Mouse (Mus musculus): Measurements from ENCODE around the gene Klhl32. TPM values are rescaled to one million over a fixed set of nuclear protein-coding genes. Genes with fewer than 3 reads are reported as not detected.
"Not testable (repeated sequence)": the region's sequence is repeated elsewhere in the genome, so short reads cannot be mapped to it uniquely, and the experiment has no call there.

Klhl32 gene
- total and polyA plus RNA-seq, 2 experiments: 0.05 to 0.18 TPM

DNA sequence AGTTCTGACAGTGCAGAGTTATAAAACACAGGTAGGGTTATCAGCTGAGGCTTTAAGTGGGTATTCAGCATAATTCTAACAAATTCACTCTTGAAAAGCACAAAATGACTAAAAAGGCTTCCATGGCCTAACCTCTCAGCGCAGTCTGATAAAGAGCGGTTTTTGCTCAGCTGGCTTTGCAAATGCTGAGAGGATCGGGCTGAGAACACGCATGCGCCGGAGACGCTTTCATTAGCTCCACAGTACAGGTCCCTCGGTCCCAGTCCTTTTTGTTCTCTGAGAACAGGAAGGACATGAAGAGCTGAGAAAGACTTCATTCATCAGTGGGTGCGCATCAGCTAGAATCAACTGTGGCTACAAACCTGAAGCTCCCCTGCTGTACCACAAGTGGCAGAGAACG is 180.9 kb downstream of the Klhl32 start:
- Histone ChIP-seq H3K27me3 (ENCODE audit: control insufficient read depth, insufficient read depth, low read length) (no peaks in the 10 kb centered on the region), H3K36me3 (ENCODE audit: control insufficient read depth, insufficient read depth, low read length) (no peaks in the 10 kb centered on the region), H3K4me3 (ENCODE audit: insufficient read depth, low read depth, low read length) (no peak overlapping the region), H3K27ac (replicated peaks; ENCODE audit: insufficient read depth, low read depth, low read length) (no peak overlapping the region), H3K4me1 (ENCODE audit: control insufficient read depth, insufficient read depth, low read length) (no peaks in the 10 kb centered on the region), H3K9ac (ENCODE audit: low read depth, low read length) (no peak overlapping the region), H3K79me2 (ENCODE audit: control insufficient read depth, insufficient read depth, low read length) (no peaks in the 10 kb centered on the region)
- DNase-seq (ENCODE audit: extremely low read depth, low read depth, low spot score): no peak
- WGBS: 88% methylated on average over 10 of the region's 10 CpGs
- TF ChIP-seq POLR2A (IDR thresholded peaks at IDR 0.05; ENCODE audit: extremely low read depth, insufficient read depth, low read length): no peak
- no peak for TF ChIP-seq CTCF (IDR thresholded peaks at IDR 0.05; ENCODE audit: low read depth, low read length)

- H3K27ac ChIP-seq (replicated peaks; ENCODE audit: insufficient read depth, low read depth, low read length): no peak overlapping the region
- H3K36me3 ChIP-seq (ENCODE audit: control insufficient read depth, insufficient read depth, low read length): no peaks in the 10 kb centered on the region
- no peaks in the 10 kb centered on the region for H3K27me3 ChIP-seq (ENCODE audit: control insufficient read depth, insufficient read depth, low read length)
- no peaks in the 10 kb centered on the region for H3K79me2 ChIP-seq (ENCODE audit: control insufficient read depth, insufficient read depth, low read length)
- no peaks in the 10 kb centered on the region for H3K4me1 ChIP-seq (ENCODE audit: control insufficient read depth, insufficient read depth, low read length)
- no peak for DNase-seq (ENCODE audit: extremely low read depth, low read depth, low spot score)
- no peak overlapping the region for H3K9ac ChIP-seq (ENCODE audit: low read depth, low read length)
- H3K4me3 ChIP-seq (ENCODE audit: insufficient read depth, low read depth, low read length): no peak overlapping the region
- WGBS: 89% methylated on average over 6 of the region's 6 CpGs
- TF ChIP-seq POLR2A (IDR thresholded peaks at IDR 0.05; ENCODE audit: extremely low read depth, insufficient read depth, low read length): no peak
- TF ChIP-seq CTCF (IDR thresholded peaks at IDR 0.05; ENCODE audit: low read depth, low read length): no peak
Measured at GRCm38 (mm10) chr4:24659218-24659617, 191.7 kb downstream of the Klhl32 start.

- not testable (repeated sequence) for H3K9ac ChIP-seq (ENCODE audit: low read depth, low read length); H3K36me3 ChIP-seq (ENCODE audit: control insufficient read depth, insufficient read depth, low read length); H3K27me3 ChIP-seq (ENCODE audit: control insufficient read depth, insufficient read depth, low read length); H3K4me1 ChIP-seq (ENCODE audit: control insufficient read depth, insufficient read depth, low read length); DNase-seq (ENCODE audit: extremely low read depth, low read depth, low spot score); H3K27ac ChIP-seq (replicated peaks; ENCODE audit: insufficient read depth, low read depth, low read length); H3K79me2 ChIP-seq (ENCODE audit: control insufficient read depth, insufficient read depth, low read length); H3K4me3 ChIP-seq (ENCODE audit: insufficient read depth, low read depth, low read length)
- 92% methylated on average over 6 of the region's 8 CpGs for WGBS
Measured at GRCm38 (mm10) chr4:24644735-24645134, 206.2 kb downstream of the Klhl32 start.

DNA sequence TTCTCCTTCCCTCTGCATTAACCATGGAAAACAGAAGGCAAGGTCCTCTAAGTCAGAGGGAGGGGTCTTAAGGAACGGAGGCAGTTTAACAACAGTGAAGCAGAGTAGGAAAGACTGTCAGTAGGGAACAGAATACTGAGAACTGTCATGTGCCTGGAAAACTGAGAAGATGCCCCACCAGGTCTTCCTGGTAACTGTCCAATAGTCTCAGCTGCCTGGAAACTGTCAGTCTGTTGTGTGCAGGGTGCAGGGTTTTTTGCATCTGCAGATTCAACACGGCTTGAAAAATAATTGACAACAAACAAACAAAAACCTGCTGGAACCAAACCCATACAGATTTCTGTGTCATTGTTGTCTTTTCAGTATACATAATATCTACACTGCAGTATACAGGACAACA is 208.6 kb downstream of the Klhl32 start:
- 88% methylated on average over 2 of the region's 2 CpGs for WGBS
- Histone ChIP-seq H3K4me1 (ENCODE audit: control insufficient read depth, insufficient read depth, low read length) (no peaks in the 10 kb centered on the region), H3K79me2 (ENCODE audit: control insufficient read depth, insufficient read depth, low read length) (no peaks in the 10 kb centered on the region), H3K4me3 (ENCODE audit: insufficient read depth, low read depth, low read length) (no peak overlapping the region), H3K36me3 (ENCODE audit: control insufficient read depth, insufficient read depth, low read length) (no peaks in the 10 kb centered on the region), H3K27me3 (ENCODE audit: control insufficient read depth, insufficient read depth, low read length) (no peaks in the 10 kb centered on the region), H3K27ac (replicated peaks; ENCODE audit: insufficient read depth, low read depth, low read length) (no peak overlapping the region), H3K9ac (ENCODE audit: low read depth, low read length) (no peak overlapping the region)
- no peak for TF ChIP-seq POLR2A (IDR thresholded peaks at IDR 0.05; ENCODE audit: extremely low read depth, insufficient read depth, low read length)
- TF ChIP-seq CTCF (IDR thresholded peaks at IDR 0.05; ENCODE audit: low read depth, low read length): no peak
- no peak for DNase-seq (ENCODE audit: extremely low read depth, low read depth, low spot score)

DNA sequence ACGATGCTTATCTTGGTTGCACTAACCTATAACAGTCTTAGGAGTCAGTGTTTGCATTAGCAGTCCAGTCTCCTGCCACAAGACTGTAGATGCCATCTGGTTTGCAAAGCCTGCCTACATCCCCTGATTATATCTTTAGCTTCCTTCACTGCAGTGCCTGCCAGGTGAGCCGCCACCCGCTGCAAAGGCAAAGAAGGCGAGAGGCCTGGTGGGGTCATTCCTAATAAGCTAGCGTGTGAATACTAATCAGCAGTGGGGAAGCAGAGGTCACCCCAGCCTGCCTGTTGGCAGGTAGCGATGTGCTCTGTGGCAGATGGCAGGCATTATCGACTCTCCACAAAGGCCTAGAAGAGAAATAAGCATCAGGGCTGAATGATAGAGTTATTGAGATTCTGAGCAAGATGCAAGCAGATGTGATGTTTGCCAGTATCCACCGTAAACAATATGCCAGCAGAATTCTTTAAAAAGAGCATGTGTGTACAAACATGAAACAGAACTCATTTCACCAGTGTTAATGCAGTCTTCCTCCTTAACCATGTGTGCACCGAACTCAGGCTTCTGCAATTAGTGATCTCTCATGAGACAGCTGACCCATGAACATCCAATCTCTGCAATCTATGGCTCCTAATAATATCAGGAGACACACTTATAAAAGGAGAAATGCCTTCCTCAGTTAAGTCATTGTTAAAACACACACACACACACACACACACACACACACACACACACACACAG is 219.6 kb downstream of the Klhl32 start:
- no peaks in the 10 kb centered on the region for H3K4me1 ChIP-seq (ENCODE audit: control insufficient read depth, insufficient read depth, low read length)

GRCm38 (mm10) chr4:24630430-24630829 is 220.5 kb downstream of the Klhl32 start:
- 67% methylated on average over 2 of the region's 2 CpGs for WGBS

More for the DNA sequence above, 219.6 kb downstream of the Klhl32 start:
- DNase-seq (ENCODE audit: extremely low read depth, low read depth, low spot score): no peak
- H3K9ac ChIP-seq (ENCODE audit: low read depth, low read length): no peak overlapping the region
- 87% methylated on average over 9 of the region's 9 CpGs for WGBS
- H3K36me3 ChIP-seq (ENCODE audit: control insufficient read depth, insufficient read depth, low read length): no peaks in the 10 kb centered on the region
- no peaks in the 10 kb centered on the region for H3K27me3 ChIP-seq (ENCODE audit: control insufficient read depth, insufficient read depth, low read length)
- no peak overlapping the region for H3K4me3 ChIP-seq (ENCODE audit: insufficient read depth, low read depth, low read length)
- H3K79me2 ChIP-seq (ENCODE audit: control insufficient read depth, insufficient read depth, low read length): no peaks in the 10 kb centered on the region
- H3K27ac ChIP-seq (replicated peaks; ENCODE audit: insufficient read depth, low read depth, low read length): no peak overlapping the region
- TF ChIP-seq CTCF (IDR thresholded peaks at IDR 0.05; ENCODE audit: low read depth, low read length) (no peak), POLR2A (IDR thresholded peaks at IDR 0.05; ENCODE audit: extremely low read depth, insufficient read depth, low read length) (no peak)

More at GRCm38 (mm10) chr4:24630430-24630829, 220.5 kb downstream of the Klhl32 start:
- no peak for TF ChIP-seq CTCF (IDR thresholded peaks at IDR 0.05; ENCODE audit: low read depth, low read length)
- TF ChIP-seq POLR2A (IDR thresholded peaks at IDR 0.05; ENCODE audit: extremely low read depth, insufficient read depth, low read length): no peak
- no peak overlapping the region for H3K27ac ChIP-seq (replicated peaks; ENCODE audit: insufficient read depth, low read depth, low read length)
- DNase-seq (ENCODE audit: extremely low read depth, low read depth, low spot score): no peak
- no peaks in the 10 kb centered on the region for H3K27me3 ChIP-seq (ENCODE audit: control insufficient read depth, insufficient read depth, low read length)
- no peaks in the 10 kb centered on the region for H3K36me3 ChIP-seq (ENCODE audit: control insufficient read depth, insufficient read depth, low read length)
- no peaks in the 10 kb centered on the region for H3K4me1 ChIP-seq (ENCODE audit: control insufficient read depth, insufficient read depth, low read length)
- H3K9ac ChIP-seq (ENCODE audit: low read depth, low read length): no peak overlapping the region
- no peak overlapping the region for H3K4me3 ChIP-seq (ENCODE audit: insufficient read depth, low read depth, low read length)
- no peaks in the 10 kb centered on the region for H3K79me2 ChIP-seq (ENCODE audit: control insufficient read depth, insufficient read depth, low read length)

Data from liver, adult 2 months (tissue).